13 mouse cellular contexts compared by ENCODE assay signal in the genomic region with DNA sequence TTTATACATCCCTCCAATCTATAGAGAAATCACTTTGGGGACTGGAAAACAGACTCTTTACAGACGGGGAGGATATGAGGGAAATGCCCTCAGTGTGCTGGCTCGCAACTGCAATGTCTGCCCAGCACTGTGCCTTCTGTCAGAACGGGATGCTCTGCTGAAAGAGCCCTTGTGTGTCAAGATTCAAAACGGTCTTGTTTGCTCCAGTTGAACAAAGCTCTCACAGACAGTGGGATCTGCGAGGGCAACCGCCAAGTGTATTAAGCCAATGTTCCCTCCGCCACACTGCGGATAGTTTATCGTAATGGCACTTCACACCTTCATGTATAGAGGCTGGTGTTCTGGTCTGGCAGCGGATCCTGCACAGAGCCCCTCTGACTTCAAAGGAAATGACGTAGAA. TPM values are rescaled to one million over a fixed set of nuclear protein-coding genes. Genes with fewer than 3 reads are reported as not detected.
DNase-seq lines count a peak whose midpoint lies in the region; ATAC-seq lines count a peak whose summit lies in the region.
"Had no signal": no experiment of that assay in that cellular context is flagged by ENCODE, and none has a peak within 500 bp of the region (broad histone marks: within the 10 kb centered on the region; RNA-seq: fewer than 3 reads in every experiment).

No protein-coding gene starts in this region.

- no peak overlapping the region for H3K9ac ChIP-seq in hindbrain, embryonic 13.5 days
- H3K9ac ChIP-seq: liver, embryonic 14.5 days had no signal

- H3K4me3 ChIP-seq in hindbrain, embryonic 13.5 days = no peak overlapping the region
- no peak overlapping the region for H3K4me3 ChIP-seq in hindbrain, embryonic 10.5 days
- H3K4me3 ChIP-seq: layer of hippocampus, adult 2 months had no signal

- H3K36me3 ChIP-seq in hindbrain, embryonic 13.5 days = no peaks in the 10 kb centered on the region
- no peaks in the 10 kb centered on the region for H3K36me3 ChIP-seq in hindbrain, embryonic 10.5 days

- DNase-seq in embryo, embryonic 11 days = peak; percentile 25
- no peak for DNase-seq in embryo, embryonic 10 days (ENCODE audit: low spot score)
- DNase-seq in hindbrain, embryonic 10.5 days (ENCODE audit: low spot score) = no peak
- peak; percentile 34 for DNase-seq in retina, postnatal 1 day
- DNase-seq in retina, embryonic 14.5 days (ENCODE audit: low spot score) = no peak
- no peak for DNase-seq in urinary bladder, adult 2 months (ENCODE audit: low spot score)
- DNase-seq: cerebellum, adult 11-12 months; kidney, adult 18-20 months; spleen, adult 18-20 months had no signal

- H3K9me3 ChIP-seq in hindbrain, embryonic 13.5 days = no peaks in the 10 kb centered on the region
- H3K9me3 ChIP-seq in hindbrain, embryonic 10.5 days = no peaks in the 10 kb centered on the region

- peaks cover 3% of the 10 kb centered on the region; the same call in 1 of the 2 replicates for H3K4me1 ChIP-seq in hindbrain, embryonic 13.5 days (replicated peaks)
- H3K4me1 ChIP-seq in hindbrain, embryonic 10.5 days (replicated peaks) = no peaks in the 10 kb centered on the region

- H3K27me3 ChIP-seq in hindbrain, embryonic 13.5 days = no peaks in the 10 kb centered on the region
- H3K27me3 ChIP-seq in hindbrain, embryonic 10.5 days (ENCODE audit: insufficient read depth, poor library complexity, severe bottlenecking) = no peaks in the 10 kb centered on the region

- H3K4me2 ChIP-seq in hindbrain, embryonic 13.5 days = peak overlapping the region; percentile 20

- H3K27ac ChIP-seq in hindbrain, embryonic 13.5 days = no peak overlapping the region
- H3K27ac ChIP-seq in hindbrain, embryonic 10.5 days = no peak overlapping the region
- H3K27ac ChIP-seq: layer of hippocampus, adult 2 months; liver, embryonic 14.5 days had no signal

- no peak for ATAC-seq in hindbrain, embryonic 13.5 days (ENCODE audit: low FRiP score)
- no peak for ATAC-seq in erythroid progenitor cell, adult 5-6 weeks (replicated peaks; ENCODE audit: low FRiP score, poor library complexity, severe bottlenecking)

- WGBS in hindbrain, embryonic 13.5 days = 62% methylated on average over 11 of the region's 11 CpGs
- WGBS in hindbrain, embryonic 10.5 days = 71% methylated on average over 11 of the region's 11 CpGs

RNA-seq across cellular contexts. Expression of gene Frs2, which starts 14.3 kb away (rescaled TPM):
- polyA plus RNA-seq in hindbrain, embryonic 13.5 days (2015; fragmentation: Nextera tagmentation; extraction: Ambion mirVana) = 18.6 and 20.5 TPM in 2 replicates
- 19.8 and 21.4 TPM in 2 replicates for polyA plus RNA-seq in hindbrain, embryonic 10.5 days (2016; fragmentation: Nextera tagmentation; extraction: Ambion mirVana)
- 21.5 and 23.9 TPM in 2 replicates for polyA plus RNA-seq in urinary bladder, adult 2 months (2012; rRNA removed)
- total RNA-seq in erythroid progenitor cell, adult 5-6 weeks (2015; ENCODE audit: low replicate concordance) = 32.1 and 44.4 TPM in 2 replicates
- 15.1 and 25.8 TPM in 2 replicates for total RNA-seq in erythroid progenitor cell, adult 5-6 weeks (2017; ENCODE audit: low replicate concordance)

Comparison
In these comparisons a context has a peak if more than half of its experiments do, and no peak if none do; other contexts are left out.
1. DNase-seq: peak in embryo, embryonic 11 days (single experiment) and retina, postnatal 1 day (single experiment); none in embryo, embryonic 10 days (single experiment), hindbrain, embryonic 10.5 days (single experiment), retina, embryonic 14.5 days (single experiment) and urinary bladder, adult 2 months (single experiment).